8 mouse cellular contexts compared by ENCODE assay signal in genomic region chr5:9265586-9266279, GRCm38 (mm10). TPM values are rescaled to one million over a fixed set of nuclear protein-coding genes. Genes with fewer than 3 reads are reported as not detected.
A peak's percentile ranks its signal among the peaks of the same experiment; 100 is the strongest.
DNase-seq lines count a peak whose midpoint lies in the region; ATAC-seq lines count a peak whose summit lies in the region.

Gene 9330182L06Rik (plus strand): TSS chr5:9266118.

- no peaks in the 10 kb centered on the region for H3K4me1 ChIP-seq in embryonic facial prominence, embryonic 12.5 days
- peaks cover 5% of the 10 kb centered on the region; the same call in 1 of the 2 replicates for H3K4me1 ChIP-seq in liver, embryonic 13.5 days (replicated peaks)

- peak within 1 kb of the TSS; percentile 67 for H3K9ac ChIP-seq in embryonic facial prominence, embryonic 12.5 days
- peak within 1 kb of the TSS; percentile 57 for H3K9ac ChIP-seq in liver, embryonic 13.5 days

- intact Hi-C loops in heart, postnatal 10 days (cut with DNase I): no loop called here

- WGBS in embryonic facial prominence, embryonic 12.5 days: 1% methylated on average over 47 of the region's 47 CpGs
- WGBS in liver, embryonic 13.5 days (ENCODE audit: insufficient replicate concordance): under 1% methylated on average over 47 of the region's 47 CpGs

- peaks cover 6% of the 10 kb centered on the region for H3K27me3 ChIP-seq in embryonic facial prominence, embryonic 12.5 days
- peaks cover 29% of the 10 kb centered on the region for H3K27me3 ChIP-seq in liver, embryonic 13.5 days

- peak within 1 kb of the TSS; percentile 64 for H3K4me3 ChIP-seq in embryonic facial prominence, embryonic 12.5 days
- peak within 1 kb of the TSS; percentile 60 for H3K4me3 ChIP-seq in liver, embryonic 13.5 days (replicated peaks)

- H3K27ac ChIP-seq in embryonic facial prominence, embryonic 12.5 days: peak within 1 kb of the TSS; percentile 67
- no peak within 1 kb of the TSS for H3K27ac ChIP-seq in liver, embryonic 13.5 days

- peak within 1 kb of the TSS; percentile 80 for H3K4me2 ChIP-seq in embryonic facial prominence, embryonic 12.5 days (replicated peaks)
- peak within 1 kb of the TSS; percentile 73 for H3K4me2 ChIP-seq in liver, embryonic 13.5 days

- ATAC-seq in embryonic facial prominence, embryonic 12.5 days (ENCODE audit: insufficient number of reproducible peaks, insufficient read depth, low FRiP score, low TSS enrichment): peak; percentile 88
- peak; percentile 75 for ATAC-seq in liver, embryonic 13.5 days (ENCODE audit: low read depth)

- no peaks in the 10 kb centered on the region for H3K36me3 ChIP-seq in embryonic facial prominence, embryonic 12.5 days
- no peaks in the 10 kb centered on the region for H3K36me3 ChIP-seq in liver, embryonic 13.5 days

- DNase-seq in 416B (ENCODE audit: low read depth): peak; percentile 78
- DNase-seq in adrenal gland, postnatal 25 days: peak; percentile 77
- peak; percentile 35 to 37 for DNase-seq in heart, postnatal 10 days
- DNase-seq in kidney, postnatal 4 days: peak; percentile 57 to 68
- no peak for DNase-seq in liver, embryonic 13.5 days
- peak; percentile 3 for DNase-seq in naive thymus-derived CD4-positive, alpha-beta T cell, adult 2 months (ENCODE audit: low read depth)
- peak; percentile 46 for DNase-seq in testis, postnatal 14 days (ENCODE audit: low spot score)

- H3K9me3 ChIP-seq in embryonic facial prominence, embryonic 12.5 days: no peaks in the 10 kb centered on the region
- no peaks in the 10 kb centered on the region for H3K9me3 ChIP-seq in liver, embryonic 13.5 days (replicated peaks)

RNA-seq across cellular contexts. Expression of gene 9330182L06Rik, which starts in this region (rescaled TPM):
- total RNA-seq in adrenal gland, postnatal 25 days (2021): 16.5 and 17.9 TPM in 2 replicates
- 4.7 and 5.2 TPM in 2 replicates for polyA plus RNA-seq in embryonic facial prominence, embryonic 12.5 days (2016; fragmentation: Nextera tagmentation; extraction: Ambion mirVana)
- total RNA-seq in heart, postnatal 10 days (2021): under 1 TPM; 0.17 to 0.36 TPM
- polyA plus RNA-seq in liver, embryonic 13.5 days (2015; fragmentation: Nextera tagmentation; extraction: Ambion mirVana): 0.16 and 0.24 TPM in 2 replicates

Comparison
In these comparisons a context has a peak if more than half of its experiments do, and no peak if none do; other contexts are left out.
1. RNA of gene 9330182L06Rik (total RNA-seq): 16.5 to 17.9 TPM in adrenal gland, postnatal 25 days; 0.17 to 0.36 TPM in heart, postnatal 10 days; every median in the first group is over 10 times any median in the second.
2. Peak in DNase-seq in heart, postnatal 10 days; RNA of the gene not detected or under 1 TPM.
3. Peak in ATAC-seq, H3K4me3 ChIP-seq, H3K9ac ChIP-seq and H3K4me2 ChIP-seq in liver, embryonic 13.5 days; RNA of the gene not detected or under 1 TPM.